13 mouse cellular contexts compared by ENCODE assay signal in genomic region chr14:26675791-26676190, GRCm38 (mm10). TPM values are rescaled to one million over a fixed set of nuclear protein-coding genes. Genes with fewer than 3 reads are reported as not detected.
DNase-seq lines count a peak whose midpoint lies in the region; ATAC-seq and TF ChIP-seq lines count a peak whose summit lies in the region.
"Had no signal": no experiment of that assay in that cellular context is flagged by ENCODE, and none has a peak within 500 bp of the region (broad histone marks: within the 10 kb centered on the region; RNA-seq: fewer than 3 reads in every experiment).

No protein-coding gene starts in this region.

- no peak overlapping the region; the same call in 1 of the 2 replicates for H3K27ac ChIP-seq in heart, embryonic 10.5 days
- no peak overlapping the region for H3K27ac ChIP-seq in stomach, embryonic 16.5 days (ENCODE audit: low read length)
- no peak overlapping the region for H3K27ac ChIP-seq in stomach, postnatal 0 days (replicated peaks)
- H3K27ac ChIP-seq in liver, embryonic 16.5 days (ENCODE audit: low read length): no peak overlapping the region
- no peak overlapping the region for H3K27ac ChIP-seq in forebrain, embryonic 16.5 days (ENCODE audit: low read length)
- H3K27ac ChIP-seq: embryonic facial prominence, embryonic 15.5 days; limb, embryonic 12.5 days; midbrain, embryonic 12.5 days had no signal

- 67% methylated on average over 5 of the region's 5 CpGs for WGBS in heart, embryonic 10.5 days
- 74% methylated on average over 5 of the region's 5 CpGs for WGBS in stomach, embryonic 16.5 days
- 66% methylated on average over 5 of the region's 5 CpGs for WGBS in stomach, postnatal 0 days
- 37% methylated on average over 5 of the region's 5 CpGs for WGBS in liver, embryonic 16.5 days (ENCODE audit: insufficient replicate concordance)
- 86% methylated on average over 5 of the region's 5 CpGs for WGBS in forebrain, embryonic 16.5 days

- peak overlapping the region; percentile 21 for H3K4me2 ChIP-seq in stomach, embryonic 16.5 days (ENCODE audit: low read depth, low read length)
- no peak overlapping the region for H3K4me2 ChIP-seq in stomach, postnatal 0 days (replicated peaks; ENCODE audit: low read depth)
- H3K4me2 ChIP-seq in liver, embryonic 16.5 days (ENCODE audit: low read depth, low read length): peak overlapping the region; percentile 58
- H3K4me2 ChIP-seq in forebrain, embryonic 16.5 days (ENCODE audit: low read length): no peak overlapping the region
- H3K4me2 ChIP-seq: embryonic facial prominence, embryonic 15.5 days; limb, embryonic 12.5 days; midbrain, embryonic 12.5 days had no signal

- H3K36me3 ChIP-seq in heart, embryonic 10.5 days: no peaks in the 10 kb centered on the region
- H3K36me3 ChIP-seq in stomach, embryonic 16.5 days (ENCODE audit: control insufficient read depth, insufficient read depth, low read length): no peaks in the 10 kb centered on the region
- no peaks in the 10 kb centered on the region for H3K36me3 ChIP-seq in stomach, postnatal 0 days (ENCODE audit: control insufficient read depth, insufficient read depth, low read length)
- H3K36me3 ChIP-seq in liver, embryonic 16.5 days (ENCODE audit: control insufficient read depth, insufficient read depth): no peaks in the 10 kb centered on the region
- no peaks in the 10 kb centered on the region for H3K36me3 ChIP-seq in forebrain, embryonic 16.5 days (ENCODE audit: control insufficient read depth, insufficient read depth)
- H3K36me3 ChIP-seq: embryonic facial prominence, embryonic 15.5 days; limb, embryonic 12.5 days; midbrain, embryonic 12.5 days had no signal

- no peak for TF ChIP-seq CTCF in stomach, postnatal 0 days (IDR thresholded peaks at IDR 0.05; ENCODE audit: low read depth)

- no peaks in the 10 kb centered on the region for H3K9me3 ChIP-seq in heart, embryonic 10.5 days
- no peaks in the 10 kb centered on the region; the same call in 1 of the 2 replicates for H3K9me3 ChIP-seq in stomach, embryonic 16.5 days (replicated peaks; ENCODE audit: control insufficient read depth, low read length)
- no peaks in the 10 kb centered on the region for H3K9me3 ChIP-seq in stomach, postnatal 0 days (ENCODE audit: control insufficient read depth, low read length)
- no peaks in the 10 kb centered on the region for H3K9me3 ChIP-seq in liver, embryonic 16.5 days (replicated peaks; ENCODE audit: control insufficient read depth, low read length)
- H3K9me3 ChIP-seq in forebrain, embryonic 16.5 days (ENCODE audit: control insufficient read depth, low read length): no peaks in the 10 kb centered on the region
- H3K9me3 ChIP-seq: embryonic facial prominence, embryonic 15.5 days; limb, embryonic 12.5 days; midbrain, embryonic 12.5 days had no signal

- H3K27me3 ChIP-seq in heart, embryonic 10.5 days (ENCODE audit: insufficient read depth, poor library complexity, severe bottlenecking): no peaks in the 10 kb centered on the region
- H3K27me3 ChIP-seq in stomach, embryonic 16.5 days (ENCODE audit: control insufficient read depth, insufficient read depth, low read length): no peaks in the 10 kb centered on the region
- no peaks in the 10 kb centered on the region for H3K27me3 ChIP-seq in stomach, postnatal 0 days (ENCODE audit: control insufficient read depth, insufficient read depth, low read length)
- no peaks in the 10 kb centered on the region for H3K27me3 ChIP-seq in liver, embryonic 16.5 days (ENCODE audit: control insufficient read depth, insufficient read depth, low read depth, low read length)
- peaks cover 4% of the 10 kb centered on the region; the same call in 1 of the 2 replicates for H3K27me3 ChIP-seq in forebrain, embryonic 16.5 days (replicated peaks; ENCODE audit: control insufficient read depth, insufficient read depth, low read length)
- H3K27me3 ChIP-seq: embryonic facial prominence, embryonic 15.5 days; limb, embryonic 12.5 days; midbrain, embryonic 12.5 days had no signal

- TF ChIP-seq EP300 in stomach, postnatal 0 days (optimal IDR thresholded peaks at IDR 0.05): no peak

- intact Hi-C loops in heart, postnatal 10 days (cut with DNase I): loop anchor here (10.0 kb wide), 1 partner anchor 419 kb away; no protein-coding TSS in a partner anchor

- DNase-seq in heart, embryonic 10.5 days (ENCODE audit: low spot score): no peak
- DNase-seq in heart, postnatal 10 days: no peak
- no peak for DNase-seq in stomach, postnatal 0 days (ENCODE audit: low spot score)
- DNase-seq in frontal cortex, postnatal 10 days (ENCODE audit: low spot score in 2 of 2): no peak
- DNase-seq in layer of hippocampus, adult 11-12 months (ENCODE audit: low spot score): no peak
- DNase-seq: cerebellum, adult 11-12 months had no signal

- H3K4me3 ChIP-seq in heart, embryonic 10.5 days: peak overlapping the region; percentile 20; the same call in 1 of the 2 replicates
- 0 out of 2 replicates have a peak overlapping the region, but pooled peaks have one; percentile 2 for H3K4me3 ChIP-seq in stomach, embryonic 16.5 days (replicated peaks; ENCODE audit: low read length)
- H3K4me3 ChIP-seq in stomach, postnatal 0 days (ENCODE audit: low read depth, low read length): no peak overlapping the region
- peak overlapping the region; percentile 22 for H3K4me3 ChIP-seq in liver, embryonic 16.5 days (ENCODE audit: low read depth, low read length)
- H3K4me3 ChIP-seq in forebrain, embryonic 16.5 days (replicated peaks; ENCODE audit: low read length): no peak overlapping the region
- H3K4me3 ChIP-seq: embryonic facial prominence, embryonic 15.5 days; limb, embryonic 12.5 days; midbrain, embryonic 12.5 days had no signal

- no peak for ATAC-seq in stomach, embryonic 16.5 days (ENCODE audit: insufficient read depth, low FRiP score)
- no peak for ATAC-seq in stomach, postnatal 0 days (ENCODE audit: low FRiP score, low TSS enrichment)
- peak; percentile 82 for ATAC-seq in liver, embryonic 16.5 days (ENCODE audit: low read depth)
- ATAC-seq in forebrain, embryonic 16.5 days: no peak

- no peaks in the 10 kb centered on the region for H3K4me1 ChIP-seq in heart, embryonic 10.5 days
- H3K4me1 ChIP-seq in stomach, embryonic 16.5 days (ENCODE audit: control insufficient read depth, insufficient read depth, low read length): no peaks in the 10 kb centered on the region
- H3K4me1 ChIP-seq in stomach, postnatal 0 days (replicated peaks; ENCODE audit: control insufficient read depth, insufficient read depth): no peaks in the 10 kb centered on the region
- H3K4me1 ChIP-seq in liver, embryonic 16.5 days (ENCODE audit: control insufficient read depth, low read depth, low read length): peaks cover 15% of the 10 kb centered on the region
- H3K4me1 ChIP-seq in forebrain, embryonic 16.5 days (replicated peaks; ENCODE audit: control insufficient read depth, insufficient read depth, low read length): no peaks in the 10 kb centered on the region
- H3K4me1 ChIP-seq: limb, embryonic 12.5 days; midbrain, embryonic 12.5 days had no signal

- H3K9ac ChIP-seq in stomach, embryonic 16.5 days (ENCODE audit: low read length): no peak overlapping the region
- no peak overlapping the region for H3K9ac ChIP-seq in stomach, postnatal 0 days (ENCODE audit: low read length)
- H3K9ac ChIP-seq in liver, embryonic 16.5 days (ENCODE audit: low read depth, low read length): peak overlapping the region; percentile 1; the same call in 1 of the 2 replicates
- H3K9ac ChIP-seq in forebrain, embryonic 16.5 days (replicated peaks; ENCODE audit: low read depth, low read length): no peak overlapping the region
- H3K9ac ChIP-seq: embryonic facial prominence, embryonic 15.5 days; limb, embryonic 12.5 days; midbrain, embryonic 12.5 days had no signal

RNA-seq across cellular contexts. Expression of gene Pde12, which starts 6.1 kb away (rescaled TPM):
- polyA plus RNA-seq in heart, embryonic 10.5 days (2016; fragmentation: Nextera tagmentation; extraction: Ambion mirVana): 11.0 and 12.4 TPM in 2 replicates
- 1 to 10 TPM; 5.8 to 6.1 TPM for total RNA-seq in heart, postnatal 10 days (2021)
- polyA plus RNA-seq in stomach, embryonic 16.5 days (2015; fragmentation: Nextera tagmentation; extraction: Ambion mirVana): 9.0 and 9.3 TPM in 2 replicates
- 9.3 and 9.8 TPM in 2 replicates for polyA plus RNA-seq in stomach, postnatal 0 days (2015; fragmentation: Nextera tagmentation; extraction: Ambion mirVana)
- 4.6 TPM in 2 replicates for polyA plus RNA-seq in liver, embryonic 16.5 days (2015; fragmentation: Nextera tagmentation; extraction: Ambion mirVana)
- polyA plus RNA-seq in forebrain, embryonic 16.5 days (2015; fragmentation: Nextera tagmentation; extraction: Ambion mirVana): 12.7 TPM in 2 replicates

RNA-seq across cellular contexts. Expression of gene Dnah12, which starts 17.3 kb away (rescaled TPM):
- 0.03 and 0.04 TPM in 2 replicates for polyA plus RNA-seq in heart, embryonic 10.5 days (2016; fragmentation: Nextera tagmentation; extraction: Ambion mirVana)
- total RNA-seq in heart, postnatal 10 days (2021): under 1 TPM; 0.05 TPM
- polyA plus RNA-seq in stomach, embryonic 16.5 days (2015; fragmentation: Nextera tagmentation; extraction: Ambion mirVana): 0.05 and 0.06 TPM in 2 replicates
- 0.01 and 0.02 TPM in 2 replicates for polyA plus RNA-seq in stomach, postnatal 0 days (2015; fragmentation: Nextera tagmentation; extraction: Ambion mirVana)
- polyA plus RNA-seq in liver, embryonic 16.5 days (2015; fragmentation: Nextera tagmentation; extraction: Ambion mirVana): 0.01 and 0.02 TPM in 2 replicates
- 0.04 and 0.11 TPM in 2 replicates for polyA plus RNA-seq in forebrain, embryonic 16.5 days (2015; fragmentation: Nextera tagmentation; extraction: Ambion mirVana)
- polyA plus RNA-seq: midbrain, embryonic 12.5 days; stomach, embryonic 14.5 days had no signal

RNA-seq across cellular contexts. Expression of gene Arf4, which starts 37.9 kb away (rescaled TPM):
- 431 and 507 TPM in 2 replicates for polyA plus RNA-seq in heart, embryonic 10.5 days (2016; fragmentation: Nextera tagmentation; extraction: Ambion mirVana)
- total RNA-seq in heart, postnatal 10 days (2021): 100 to 1,000 TPM; 127 to 134 TPM
- polyA plus RNA-seq in stomach, embryonic 16.5 days (2015; fragmentation: Nextera tagmentation; extraction: Ambion mirVana): 645 and 647 TPM in 2 replicates
- polyA plus RNA-seq in stomach, postnatal 0 days (2015; fragmentation: Nextera tagmentation; extraction: Ambion mirVana): 411 and 419 TPM in 2 replicates
- 154 and 161 TPM in 2 replicates for polyA plus RNA-seq in liver, embryonic 16.5 days (2015; fragmentation: Nextera tagmentation; extraction: Ambion mirVana)
- 643 and 695 TPM in 2 replicates for polyA plus RNA-seq in forebrain, embryonic 16.5 days (2015; fragmentation: Nextera tagmentation; extraction: Ambion mirVana)

Comparison
In these comparisons a context has a peak if more than half of its experiments do, and no peak if none do; other contexts are left out.
1. H3K4me3 ChIP-seq: peak in heart, embryonic 10.5 days (single experiment), stomach, embryonic 16.5 days (single experiment) and liver, embryonic 16.5 days (single experiment); none in stomach, postnatal 0 days (single experiment) and forebrain, embryonic 16.5 days (single experiment).
2. H3K4me2 ChIP-seq: peak in stomach, embryonic 16.5 days (single experiment) and liver, embryonic 16.5 days (single experiment); none in stomach, postnatal 0 days (single experiment) and forebrain, embryonic 16.5 days (single experiment).